Mouse (Mus musculus) ES-E14 (cell line): ENCODE data around the gene Polr2a.

ENCODE experiments used
- MAFK ChIP-seq: IDR thresholded peaks from 2 replicates; pipeline ENCODE4 v1.6.1; 2014; ENCODE audit warnings: mild to moderate bottlenecking, low read depth, low read length, inconsistent platforms; ENCODE audit not compliant: insufficient read depth
- ZNF384 ChIP-seq: IDR thresholded peaks from 2 replicates; pipeline ENCODE4 v1.6.1; 2012; ENCODE audit warnings: low read depth, low read length, inconsistent platforms

- TF ChIP-seq ZNF384, result no peak
- TF ChIP-seq MAFK, result no peak
These were observed 31.0 kb upstream of the Polr2a start for GRCm38 (mm10) chr11:69789431-69789830.
